Mouse (Mus musculus) stomach, embryonic 14.5 days (tissue): ENCODE measurements around the gene Wdr4. TPM values are rescaled to one million over a fixed set of nuclear protein-coding genes. Genes with fewer than 3 reads are reported as not detected.
A peak's percentile ranks its signal among the peaks of the same experiment; 100 is the strongest.

ENCODE experiments used
- ATAC-seq: fragments of 200-750 bp; cut with Nextera tagmentation; 2 replicates; pipeline ENCODE4 v1.8.0; 2017; ENCODE audit warnings: low read depth, moderate TSS enrichment; ENCODE audit not compliant: insufficient number of reproducible peaks, insufficient read depth, low FRiP score
- H3K27ac ChIP-seq: fragments of 300-500 bp; sonication (generic); 2 replicates; pipeline ENCODE4 v1.5.1; 2014; ENCODE audit warnings: mild to moderate bottlenecking, low read length, moderate library complexity, mixed read lengths
- H3K27me3 ChIP-seq: fragments of 300-500 bp; sonication (generic); 2 replicates; pipeline ENCODE4 v1.6.1; 2014; ENCODE audit warnings: low read length, control low read depth, mixed read lengths; ENCODE audit not compliant: control insufficient read depth, insufficient read depth
- H3K36me3 ChIP-seq: fragments of 300-500 bp; sonication (generic); 2 replicates; pipeline ENCODE4 v1.6.1; 2014; ENCODE audit warnings: mild to moderate bottlenecking, control low read depth, low read length, moderate library complexity, mixed read lengths; ENCODE audit not compliant: control insufficient read depth, insufficient read depth
- H3K4me1 ChIP-seq: fragments of 300-500 bp; sonication (generic); 2 replicates; pipeline ENCODE4 v1.6.1; 2014; ENCODE audit warnings: low read length, control low read depth, mixed read lengths; ENCODE audit not compliant: control insufficient read depth, insufficient read depth
- H3K4me2 ChIP-seq: fragments of 300-500 bp; sonication (generic); replicated peaks from 2 replicates; pipeline ENCODE4 v1.6.1; 2014; ENCODE audit warnings: low read depth, low read length, control low read depth
- H3K4me3 ChIP-seq: fragments of 300-500 bp; sonication (generic); 2 replicates; pipeline ENCODE4 v1.5.1; 2014; ENCODE audit warnings: low read depth, low read length, control low read depth
- H3K9ac ChIP-seq: fragments of 300-500 bp; sonication (generic); replicated peaks from 2 replicates; pipeline ENCODE4 v1.6.1; 2014; ENCODE audit warnings: low read depth, mild to moderate bottlenecking, control low read depth, low read length, moderate library complexity, mixed read lengths
- H3K9me3 ChIP-seq: fragments of 300-500 bp; sonication (generic); 2 replicates; pipeline ENCODE4 v1.6.1; 2016; ENCODE audit warnings: low read depth, low read length, control low read depth; ENCODE audit not compliant: control insufficient read depth
- WGBS: fragments of 180-500 bp; shearing (Covaris S2); extraction: QIAGEN DNeasy Blood & Tissue Kit; methylation state at CpG from one replicate; pipeline ENCODE4 v1.1.7; 2014; 5-methylcytosine and 5-hydroxymethylcytosine counted together
- polyA plus RNA-seq: library from polyadenylated mRNA; unstranded; fragments of >200 nt; fragmentation: Nextera tagmentation; extraction: Ambion mirVana; gene quantifications from 2 replicates; pipeline ENCODE4 v1.2.1, GENCODE M21; 2014

The Wdr4 gene
- polyA plus RNA-seq: 34.7 and 36.7 TPM in 2 replicates

- no peaks in the 10 kb centered on the region for H3K4me1 ChIP-seq
- peak; percentile 98 for ATAC-seq
- no peaks in the 10 kb centered on the region for H3K27me3 ChIP-seq
- peak within 1 kb of the TSS; percentile 82 for H3K27ac ChIP-seq
- no peaks in the 10 kb centered on the region for H3K9me3 ChIP-seq
- peak within 1 kb of the TSS; percentile 60 for H3K9ac ChIP-seq
- peak within 1 kb of the TSS; percentile 74 for H3K4me2 ChIP-seq
- peaks cover 6% of the 10 kb centered on the region for H3K36me3 ChIP-seq
- peak within 1 kb of the TSS; percentile 82 for H3K4me3 ChIP-seq
- under 1% methylated on average over 45 of the region's 45 CpGs for WGBS
Measured at GRCm38 (mm10) chr17:31519946-31520838, at the start of gene Wdr4, which contains the start of gene Ndufv3. Wdr4 (minus strand) TSS chr17:31519980. Ndufv3 (plus strand) TSS chr17:31520115.

GRCm38 (mm10) chr17:31566276-31566675 is 46.5 kb upstream of the Wdr4 start:
- H3K9me3 ChIP-seq: no peaks in the 10 kb centered on the region
- H3K36me3 ChIP-seq: no peaks in the 10 kb centered on the region
- ATAC-seq: no peak
- peak overlapping the region; percentile 88 for H3K4me2 ChIP-seq
- H3K27ac ChIP-seq: peak overlapping the region; percentile 96; the same call in 1 of the 2 replicates
- H3K27me3 ChIP-seq: no peaks in the 10 kb centered on the region
- H3K9ac ChIP-seq: peak overlapping the region; percentile 87; the same call in 1 of the 2 replicates
- H3K4me3 ChIP-seq: peak overlapping the region; percentile 82
- H3K4me1 ChIP-seq: peaks cover 33% of the 10 kb centered on the region
- 74% methylated on average over 6 of the region's 6 CpGs for WGBS

- Histone ChIP-seq H3K4me1 (peaks cover 33% of the 10 kb centered on the region), H3K4me2 (peak overlapping the region; percentile 88), H3K4me3 (peak overlapping the region; percentile 82), H3K9me3 (no peaks in the 10 kb centered on the region), H3K9ac (peak overlapping the region; percentile 87), H3K27me3 (no peaks in the 10 kb centered on the region), H3K27ac (peak overlapping the region; percentile 96), H3K36me3 (no peaks in the 10 kb centered on the region)
- ATAC-seq: peak; percentile 29
- WGBS: 1% methylated on average over 79 of the region's 88 CpGs
Measured at GRCm38 (mm10) chr17:31565141-31566056, 45.6 kb upstream of the Wdr4 start.

- WGBS: 2% methylated on average over 13 of the region's 44 CpGs
- Histone ChIP-seq H3K36me3 (no peaks in the 10 kb centered on the region), H3K9ac (peak overlapping the region; percentile 87), H3K4me1 (peaks cover 33% of the 10 kb centered on the region), H3K4me2 (peak overlapping the region; percentile 88), H3K27me3 (no peaks in the 10 kb centered on the region), H3K4me3 (peak overlapping the region; percentile 82), H3K27ac (peak overlapping the region; percentile 96), H3K9me3 (no peaks in the 10 kb centered on the region)
- no peak for ATAC-seq
Measured at GRCm38 (mm10) chr17:31564858-31565140, 45.0 kb upstream of the Wdr4 start.

- H3K9me3 ChIP-seq: no peaks in the 10 kb centered on the region
- ATAC-seq: peak; percentile 95
- peak within 1 kb of the TSS; percentile 88 for H3K4me2 ChIP-seq
- H3K36me3 ChIP-seq: no peaks in the 10 kb centered on the region
- H3K4me3 ChIP-seq: peak within 1 kb of the TSS; percentile 82
- peak within 1 kb of the TSS; percentile 96 for H3K27ac ChIP-seq
- peak within 1 kb of the TSS; percentile 87 for H3K9ac ChIP-seq
- H3K27me3 ChIP-seq: no peaks in the 10 kb centered on the region
- peaks cover 33% of the 10 kb centered on the region for H3K4me1 ChIP-seq
- WGBS: under 1% methylated on average over 54 of the region's 72 CpGs
Measured at GRCm38 (mm10) chr17:31564015-31564857, 44.5 kb upstream of the Wdr4 start, which contains the start of gene Pknox1. Pknox1 (plus strand) TSS chr17:31564734.

GRCm38 (mm10) chr17:31563632-31564014 is 43.8 kb upstream of the Wdr4 start:
- Histone ChIP-seq H3K9me3 (no peaks in the 10 kb centered on the region), H3K4me1 (peaks cover 28% of the 10 kb centered on the region), H3K36me3 (no peaks in the 10 kb centered on the region), H3K4me3 (peak overlapping the region; percentile 24), H3K27me3 (no peaks in the 10 kb centered on the region), H3K4me2 (peak overlapping the region; percentile 53), H3K27ac (peak overlapping the region; percentile 92), H3K9ac (peak overlapping the region; percentile 45)
- 15% methylated on average over 12 of the region's 12 CpGs for WGBS
- ATAC-seq: no peak

GRCm38 (mm10) chr17:31559021-31559789 is 39.4 kb upstream of the Wdr4 start:
- H3K27me3 ChIP-seq: no peaks in the 10 kb centered on the region
- H3K36me3 ChIP-seq: no peaks in the 10 kb centered on the region
- WGBS: 88% methylated on average over 11 of the region's 11 CpGs
- no peak overlapping the region for H3K27ac ChIP-seq
- H3K4me3 ChIP-seq: no peak overlapping the region
- H3K4me2 ChIP-seq: no peak overlapping the region
- H3K4me1 ChIP-seq: peaks cover 24% of the 10 kb centered on the region
- no peaks in the 10 kb centered on the region for H3K9me3 ChIP-seq
- no peak for ATAC-seq
- no peak overlapping the region for H3K9ac ChIP-seq
